Mouse (Mus musculus): ENCODE measurements at regions not wholly inside any gene's neighbourhood (a gene's known extent, or its start where the extent isn't known, plus 50 kb on each side); places are given as distances from the start of the nearest gene placed in this dataset.

DNA sequence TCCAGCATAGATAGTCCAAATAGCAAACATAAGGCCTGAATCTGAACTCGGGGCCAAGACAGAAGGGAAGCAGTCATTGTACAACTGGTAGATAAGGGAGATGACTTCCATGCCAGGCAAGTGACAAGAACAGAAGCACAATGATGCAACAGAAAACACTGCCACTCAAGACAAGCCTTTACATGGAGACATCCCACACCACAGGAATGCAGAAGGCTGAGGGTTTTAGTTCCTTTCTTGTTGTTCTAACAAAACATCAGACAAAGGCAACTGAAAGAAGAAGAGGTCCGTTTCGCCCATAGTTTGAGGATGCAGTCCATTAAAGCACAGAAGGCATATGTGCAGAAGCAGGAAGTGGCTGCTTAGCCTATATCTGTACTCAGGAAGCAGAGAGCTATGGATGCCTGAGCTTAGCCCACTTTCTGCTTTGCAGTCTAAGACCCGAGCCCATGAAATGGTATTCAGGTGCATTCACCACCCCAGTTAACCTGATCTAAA lies 360.0 kb upstream of the Pik3r1 start:
- no peak for ATAC-seq (ENCODE audit: low FRiP score)
- 81% methylated on average over 4 of the region's 4 CpGs for WGBS
- H3K36me3 ChIP-seq (ENCODE audit: control insufficient read depth, insufficient read depth, low read length) = no peaks in the 10 kb centered on the region

GRCm38 (mm10) chr13:102131459-102131858 lies 363.4 kb upstream of the Pik3r1 start:
- Histone ChIP-seq H3K9ac (ENCODE audit: low read depth, low read length) (no peak overlapping the region), H3K27ac (ENCODE audit: low read depth, low read length) (no peak overlapping the region), H3K9me3 (ENCODE audit: control insufficient read depth, low read length) (no peaks in the 10 kb centered on the region), H3K4me2 (replicated peaks; ENCODE audit: low read depth, low read length) (no peak overlapping the region), H3K4me1 (replicated peaks; ENCODE audit: control insufficient read depth, insufficient read depth, low read length) (no peaks in the 10 kb centered on the region), H3K4me3 (ENCODE audit: low read depth, low read length) (no peak overlapping the region), H3K27me3 (ENCODE audit: control insufficient read depth, insufficient read depth, low read length) (no peaks in the 10 kb centered on the region), H3K36me3 (ENCODE audit: control insufficient read depth, insufficient read depth, low read length) (no peaks in the 10 kb centered on the region)
- DNase-seq (ENCODE audit: low spot score) (no peak), ATAC-seq (ENCODE audit: low FRiP score) (no peak)
- 93% methylated on average over 2 of the region's 2 CpGs for WGBS

More for the DNA sequence above, 360.0 kb upstream of the Pik3r1 start:
- H3K9ac ChIP-seq (ENCODE audit: low read depth, low read length) = no peak overlapping the region
- H3K27ac ChIP-seq (ENCODE audit: low read depth, low read length) = no peak overlapping the region
- H3K4me1 ChIP-seq (replicated peaks; ENCODE audit: control insufficient read depth, insufficient read depth, low read length) = no peaks in the 10 kb centered on the region
- H3K4me3 ChIP-seq (ENCODE audit: low read depth, low read length) = no peak overlapping the region
- no peaks in the 10 kb centered on the region for H3K9me3 ChIP-seq (ENCODE audit: control insufficient read depth, low read length)
- no peak overlapping the region for H3K4me2 ChIP-seq (replicated peaks; ENCODE audit: low read depth, low read length)
- DNase-seq (ENCODE audit: low spot score) = no peak
- H3K27me3 ChIP-seq (ENCODE audit: control insufficient read depth, insufficient read depth, low read length) = no peaks in the 10 kb centered on the region

DNA sequence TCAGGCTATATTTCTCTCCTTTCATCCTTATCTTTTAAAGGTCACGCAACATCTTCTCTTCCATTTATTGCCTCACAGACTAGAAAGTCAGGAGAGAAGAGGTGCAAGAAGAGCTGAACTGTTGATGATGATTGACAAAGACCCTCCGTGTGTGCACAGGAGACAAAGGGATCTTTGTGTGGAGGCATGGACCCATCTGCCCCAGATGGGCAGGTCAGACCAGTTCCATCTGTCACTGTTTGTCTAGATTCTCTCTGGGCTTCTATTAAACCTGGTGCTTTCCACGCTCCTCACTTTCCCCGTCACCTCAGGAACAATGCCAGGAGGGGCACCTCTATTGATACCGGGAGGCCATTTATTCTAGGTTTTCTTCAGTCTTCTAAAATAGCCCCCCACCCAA lies 364.1 kb upstream of the Pik3r1 start:
- peak; percentile 29 for DNase-seq (ENCODE audit: low spot score)
- H3K4me3 ChIP-seq (ENCODE audit: low read depth, low read length) = no peak overlapping the region
- no peak overlapping the region for H3K9ac ChIP-seq (ENCODE audit: low read depth, low read length)
- 32% methylated on average over 5 of the region's 5 CpGs for WGBS
- no peak overlapping the region for H3K4me2 ChIP-seq (replicated peaks; ENCODE audit: low read depth, low read length)
- H3K27ac ChIP-seq (ENCODE audit: low read depth, low read length) = no peak overlapping the region
- H3K4me1 ChIP-seq (replicated peaks; ENCODE audit: control insufficient read depth, insufficient read depth, low read length) = no peaks in the 10 kb centered on the region
- H3K36me3 ChIP-seq (ENCODE audit: control insufficient read depth, insufficient read depth, low read length) = no peaks in the 10 kb centered on the region
- no peaks in the 10 kb centered on the region for H3K9me3 ChIP-seq (ENCODE audit: control insufficient read depth, low read length)
- ATAC-seq (ENCODE audit: low FRiP score) = peak; percentile 68; the same call in 1 of the 2 replicates
- H3K27me3 ChIP-seq (ENCODE audit: control insufficient read depth, insufficient read depth, low read length) = no peaks in the 10 kb centered on the region

- no peaks in the 10 kb centered on the region for H3K36me3 ChIP-seq (ENCODE audit: control insufficient read depth, insufficient read depth, low read length)
- H3K4me1 ChIP-seq (replicated peaks; ENCODE audit: control insufficient read depth, insufficient read depth, low read length) = no peaks in the 10 kb centered on the region
- H3K9me3 ChIP-seq (ENCODE audit: control insufficient read depth, low read length) = no peaks in the 10 kb centered on the region
- H3K4me2 ChIP-seq (replicated peaks; ENCODE audit: low read depth, low read length) = no peak overlapping the region
- no peak overlapping the region for H3K9ac ChIP-seq (ENCODE audit: low read depth, low read length)
- WGBS = 56% methylated on average over 2 of the region's 2 CpGs
- no peak overlapping the region for H3K27ac ChIP-seq (ENCODE audit: low read depth, low read length)
- H3K27me3 ChIP-seq (ENCODE audit: control insufficient read depth, insufficient read depth, low read length) = no peaks in the 10 kb centered on the region
- DNase-seq (ENCODE audit: low spot score) (no peak), ATAC-seq (ENCODE audit: low FRiP score) (no peak)
- no peak overlapping the region for H3K4me3 ChIP-seq (ENCODE audit: low read depth, low read length)
Measured at GRCm38 (mm10) chr13:102132696-102133095, 364.7 kb upstream of the Pik3r1 start.

DNA sequence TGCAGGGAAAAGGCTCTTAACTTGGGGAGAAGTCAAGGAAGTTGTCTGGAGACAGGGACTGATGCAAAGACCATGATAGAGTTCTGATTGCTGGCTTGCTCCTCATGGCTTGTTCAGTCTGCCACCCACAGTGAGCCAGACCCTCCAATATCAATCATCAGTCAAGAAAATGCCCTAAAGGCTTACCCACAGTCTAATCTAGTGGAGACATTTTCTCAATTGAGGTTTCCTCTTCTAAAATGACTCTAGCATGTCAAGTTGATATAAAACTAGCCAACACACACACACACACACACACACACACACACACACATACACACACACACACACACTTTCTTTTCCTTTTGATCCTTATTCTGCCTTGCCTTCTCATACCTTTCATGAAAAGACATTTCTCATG lies 367.2 kb upstream of the Pik3r1 start:
- H3K9me3 ChIP-seq (ENCODE audit: control insufficient read depth, low read length) = no peaks in the 10 kb centered on the region
- no peaks in the 10 kb centered on the region for H3K27me3 ChIP-seq (ENCODE audit: control insufficient read depth, insufficient read depth, low read length)
- no peak overlapping the region for H3K27ac ChIP-seq (ENCODE audit: low read depth, low read length)
- ATAC-seq (ENCODE audit: low FRiP score) (no peak), DNase-seq (ENCODE audit: low spot score) (no peak)
- H3K9ac ChIP-seq (ENCODE audit: low read depth, low read length) = no peak overlapping the region
- H3K36me3 ChIP-seq (ENCODE audit: control insufficient read depth, insufficient read depth, low read length) = no peaks in the 10 kb centered on the region
- no peaks in the 10 kb centered on the region for H3K4me1 ChIP-seq (replicated peaks; ENCODE audit: control insufficient read depth, insufficient read depth, low read length)
- no peak overlapping the region for H3K4me2 ChIP-seq (replicated peaks; ENCODE audit: low read depth, low read length)
- H3K4me3 ChIP-seq (ENCODE audit: low read depth, low read length) = no peak overlapping the region

DNA sequence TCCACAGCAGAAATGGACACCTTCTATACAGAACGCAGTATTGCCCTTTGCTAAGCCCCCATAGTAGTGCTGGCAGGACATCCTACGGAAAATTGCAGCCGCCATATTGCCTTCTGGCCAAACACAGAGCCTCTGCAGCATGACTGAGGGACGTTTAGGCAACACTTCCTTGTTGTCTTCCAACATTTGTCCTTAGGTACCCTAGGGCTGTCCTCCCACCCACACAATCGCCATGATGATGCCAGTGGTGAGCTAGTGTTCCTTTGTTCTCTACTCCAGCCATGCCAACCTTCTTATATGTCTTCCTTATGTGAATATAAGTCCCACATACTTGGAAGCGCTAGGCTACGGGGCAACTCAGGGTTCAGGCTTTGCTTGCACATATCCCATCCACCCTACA lies 375.0 kb upstream of the Pik3r1 start:
- no peaks in the 10 kb centered on the region for H3K4me1 ChIP-seq (replicated peaks; ENCODE audit: control insufficient read depth, insufficient read depth, low read length)
- no peaks in the 10 kb centered on the region for H3K36me3 ChIP-seq (ENCODE audit: control insufficient read depth, insufficient read depth, low read length)
- no peaks in the 10 kb centered on the region for H3K27me3 ChIP-seq (ENCODE audit: control insufficient read depth, insufficient read depth, low read length)
- no peak overlapping the region for H3K4me3 ChIP-seq (ENCODE audit: low read depth, low read length)
- ATAC-seq (ENCODE audit: low FRiP score) = no peak
- H3K9ac ChIP-seq (ENCODE audit: low read depth, low read length) = no peak overlapping the region
- 93% methylated on average over 7 of the region's 7 CpGs for WGBS
- H3K4me2 ChIP-seq (replicated peaks; ENCODE audit: low read depth, low read length) = no peak overlapping the region
- H3K27ac ChIP-seq (ENCODE audit: low read depth, low read length) = no peak overlapping the region
- no peak for DNase-seq (ENCODE audit: low spot score)
- H3K9me3 ChIP-seq (ENCODE audit: control insufficient read depth, low read length) = no peaks in the 10 kb centered on the region

DNA sequence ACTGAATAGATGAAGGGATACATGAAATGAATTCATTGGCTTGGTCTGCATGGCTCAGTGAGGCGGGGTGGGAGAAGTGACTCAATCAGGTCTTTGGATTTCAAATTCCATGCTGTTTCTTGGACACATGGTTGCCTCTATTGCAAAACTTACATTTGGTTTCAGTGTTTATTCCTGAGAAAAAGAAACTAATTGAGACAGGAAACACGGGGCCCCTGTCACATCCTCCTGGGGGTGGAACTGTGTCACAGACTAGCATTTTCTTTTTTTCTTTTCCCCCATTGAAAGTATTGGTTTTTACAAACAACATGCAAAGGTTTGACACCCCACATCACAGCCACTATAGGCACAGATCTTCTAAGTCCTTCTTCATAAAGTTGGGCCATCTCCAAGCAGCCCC lies 375.8 kb upstream of the Pik3r1 start:
- H3K4me3 ChIP-seq (ENCODE audit: low read depth, low read length) = no peak overlapping the region
- DNase-seq (ENCODE audit: low spot score) = no peak
- H3K4me1 ChIP-seq (replicated peaks; ENCODE audit: control insufficient read depth, insufficient read depth, low read length) = no peaks in the 10 kb centered on the region
- H3K27me3 ChIP-seq (ENCODE audit: control insufficient read depth, insufficient read depth, low read length) = no peaks in the 10 kb centered on the region
- WGBS = 85% methylated on average over 2 of the region's 2 CpGs
- H3K27ac ChIP-seq (ENCODE audit: low read depth, low read length) = no peak overlapping the region
- no peaks in the 10 kb centered on the region for H3K36me3 ChIP-seq (ENCODE audit: control insufficient read depth, insufficient read depth, low read length)
- no peaks in the 10 kb centered on the region for H3K9me3 ChIP-seq (ENCODE audit: control insufficient read depth, low read length)
- H3K9ac ChIP-seq (ENCODE audit: low read depth, low read length) = no peak overlapping the region
- no peak for ATAC-seq (ENCODE audit: low FRiP score)
- no peak overlapping the region for H3K4me2 ChIP-seq (replicated peaks; ENCODE audit: low read depth, low read length)

DNA sequence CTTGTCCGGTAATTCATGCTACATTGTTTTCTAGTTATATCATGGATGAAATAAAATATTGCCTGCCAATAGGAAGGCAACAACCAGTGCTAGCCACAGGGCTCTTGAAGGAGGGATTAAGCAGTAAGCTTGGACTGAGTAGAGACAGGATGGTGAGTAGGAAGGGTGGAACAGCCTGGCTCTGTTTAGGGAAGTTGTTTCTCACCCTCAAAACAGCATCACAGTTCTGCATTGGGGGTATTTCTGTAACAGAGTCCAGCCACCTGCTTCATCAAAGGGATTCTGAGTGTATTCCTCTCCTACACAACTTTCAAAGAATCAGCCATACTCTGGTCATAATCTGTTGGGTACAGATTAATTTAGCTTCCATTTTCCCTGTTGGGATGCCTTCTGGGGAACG lies 380.0 kb upstream of the Pik3r1 start:
- Histone ChIP-seq H3K36me3 (ENCODE audit: control insufficient read depth, insufficient read depth, low read length) (no peaks in the 10 kb centered on the region), H3K4me1 (replicated peaks; ENCODE audit: control insufficient read depth, insufficient read depth, low read length) (no peaks in the 10 kb centered on the region), H3K9me3 (ENCODE audit: control insufficient read depth, low read length) (no peaks in the 10 kb centered on the region), H3K27ac (ENCODE audit: low read depth, low read length) (no peak overlapping the region), H3K4me3 (ENCODE audit: low read depth, low read length) (no peak overlapping the region), H3K4me2 (replicated peaks; ENCODE audit: low read depth, low read length) (no peak overlapping the region), H3K27me3 (ENCODE audit: control insufficient read depth, insufficient read depth, low read length) (no peaks in the 10 kb centered on the region), H3K9ac (ENCODE audit: low read depth, low read length) (no peak overlapping the region)
- 94% methylated on average over 2 of the region's 2 CpGs for WGBS
- DNase-seq (ENCODE audit: low spot score) = no peak
- no peak for ATAC-seq (ENCODE audit: low FRiP score)

GRCm38 (mm10) chr13:102153785-102154608 lies 386.0 kb upstream of the Pik3r1 start:
- H3K36me3 ChIP-seq (ENCODE audit: control insufficient read depth, insufficient read depth, low read length) = no peaks in the 10 kb centered on the region
- no peak overlapping the region for H3K4me2 ChIP-seq (replicated peaks; ENCODE audit: low read depth, low read length)
- H3K27ac ChIP-seq (ENCODE audit: low read depth, low read length) = no peak overlapping the region
- WGBS = 57% methylated on average over 5 of the region's 5 CpGs
- no peaks in the 10 kb centered on the region for H3K4me1 ChIP-seq (replicated peaks; ENCODE audit: control insufficient read depth, insufficient read depth, low read length)
- H3K4me3 ChIP-seq (ENCODE audit: low read depth, low read length) = no peak overlapping the region
- H3K27me3 ChIP-seq (ENCODE audit: control insufficient read depth, insufficient read depth, low read length) = no peaks in the 10 kb centered on the region
- DNase-seq (ENCODE audit: low spot score) (peak; percentile 39), ATAC-seq (ENCODE audit: low FRiP score) (peak; percentile 72; the same call in 1 of the 2 replicates)
- H3K9ac ChIP-seq (ENCODE audit: low read depth, low read length) = no peak overlapping the region
- H3K9me3 ChIP-seq (ENCODE audit: control insufficient read depth, low read length) = no peaks in the 10 kb centered on the region

All from hindbrain, embryonic 11.5 days (tissue).